Mouse (Mus musculus): ENCODE results near the gene Rarg. TPM values are rescaled to one million over a fixed set of nuclear protein-coding genes. Genes with fewer than 3 reads are reported as not detected.
A peak's percentile ranks its signal among the peaks of the same experiment; 100 is the strongest.

Gene Rarg
- polyA plus RNA-seq, 1 experiment from 2014 or later = 5.7 TPM

DNA sequence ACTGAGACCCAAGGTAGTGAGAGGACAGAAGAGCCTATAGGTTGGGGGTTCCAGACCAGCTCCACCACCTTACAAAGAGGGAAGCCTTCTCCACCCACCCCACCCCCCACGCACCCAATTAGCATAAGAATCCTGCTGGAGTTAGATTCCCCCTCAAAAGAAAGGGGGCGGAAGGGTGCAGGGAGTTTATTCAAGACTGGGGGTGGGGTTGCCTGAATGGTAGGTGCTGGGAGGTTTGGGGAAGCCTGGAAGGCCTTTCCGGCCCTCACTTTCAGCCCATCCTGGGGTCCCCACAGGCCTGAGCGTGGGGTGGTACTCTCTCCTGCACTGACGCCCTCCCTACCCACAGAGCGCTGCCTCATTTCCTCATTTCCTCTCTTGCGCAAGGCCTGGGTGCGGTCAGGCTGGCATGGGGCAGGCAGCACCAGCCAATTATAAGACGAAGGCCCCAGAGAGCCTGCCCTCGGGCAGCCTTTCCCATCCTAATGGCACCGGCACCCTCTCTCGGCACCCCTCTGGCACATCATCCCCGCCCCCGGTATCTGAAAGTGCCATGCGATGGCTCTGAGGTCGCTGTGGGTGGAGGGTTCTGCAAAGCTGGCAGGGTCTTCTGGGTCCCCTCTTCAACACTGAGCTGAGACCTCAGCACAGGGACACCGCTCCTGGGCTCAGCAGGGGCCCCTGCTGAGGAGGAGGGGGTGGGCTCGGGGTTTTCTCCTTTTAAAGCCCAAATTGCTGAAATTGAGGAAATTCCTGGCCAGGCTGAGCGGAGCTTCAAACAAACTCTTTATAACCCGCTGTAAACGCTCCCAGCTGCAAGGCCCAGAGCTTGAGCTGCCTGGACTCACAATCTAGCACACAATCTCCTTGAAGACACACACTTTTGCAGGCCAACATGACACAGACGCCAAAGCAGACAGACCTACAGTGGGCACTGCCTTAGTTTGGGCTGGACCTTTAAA is 13.8 kb downstream of the Rarg start:
- H3K27me3 ChIP-seq = peaks cover 84% of the 10 kb centered on the region
- ATAC-seq (ENCODE audit: low FRiP score) = no peak
- peak overlapping the region; percentile 36; the same call in 1 of the 2 replicates for H3K9ac ChIP-seq

DNA sequence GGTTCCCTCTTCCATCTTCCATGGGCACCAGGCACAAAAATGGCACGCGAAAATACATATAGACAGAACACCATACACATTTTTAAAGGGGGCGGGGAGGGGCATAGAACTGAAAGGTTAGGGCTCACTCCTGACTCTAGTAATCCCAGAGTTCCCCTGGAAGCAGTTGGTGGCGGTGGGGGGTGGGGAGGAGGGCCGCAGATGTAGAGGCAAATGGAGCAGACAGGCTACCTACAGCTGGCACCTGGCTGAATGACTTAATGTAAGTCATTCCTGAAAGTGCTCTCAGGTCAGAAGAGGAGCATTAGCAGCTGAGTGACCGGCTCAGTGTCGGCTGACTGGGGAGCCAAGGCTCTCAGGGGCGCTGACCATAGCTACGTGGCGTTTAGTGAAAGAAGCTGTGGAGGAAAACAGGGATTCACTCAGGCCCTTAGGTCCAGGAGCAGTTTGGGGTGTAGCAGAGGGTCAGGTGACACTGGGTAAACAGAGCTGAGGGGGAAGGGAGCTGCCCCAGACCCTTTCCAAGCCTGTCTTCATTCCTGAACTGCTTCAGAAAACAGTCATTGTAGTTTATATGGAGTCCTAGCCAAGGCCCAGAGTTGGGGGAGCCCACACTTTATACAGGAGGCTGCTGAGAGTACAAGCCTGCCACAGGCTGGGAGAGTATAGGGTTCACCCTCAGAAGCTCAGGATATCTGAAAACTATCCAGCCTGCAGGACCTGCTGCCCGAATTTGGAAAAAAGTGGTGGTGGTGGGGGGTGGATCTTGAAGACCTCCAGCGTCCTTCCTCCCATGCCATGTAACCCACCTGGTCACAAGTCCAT is 14.7 kb downstream of the Rarg start:
- Histone ChIP-seq H3K9ac (no peak overlapping the region), H3K4me1 (replicated peaks) (peaks cover 42% of the 10 kb centered on the region), H3K4me3 (no peak overlapping the region), H3K4me2 (no peak overlapping the region), H3K27me3 (peaks cover 77% of the 10 kb centered on the region), H3K9me3 (no peaks in the 10 kb centered on the region), H3K36me3 (no peaks in the 10 kb centered on the region), H3K27ac (no peak overlapping the region)
- WGBS = 27% methylated on average over 12 of the region's 12 CpGs
- ATAC-seq (ENCODE audit: low FRiP score) = no peak

More for the DNA sequence above, 13.8 kb downstream of the Rarg start:
- H3K27ac ChIP-seq = 0 out of 2 replicates have a peak overlapping the region, but pooled peaks have one; percentile 8
- peak overlapping the region; percentile 95 for H3K4me2 ChIP-seq
- 13% methylated on average over 22 of the region's 22 CpGs for WGBS
- peaks cover 49% of the 10 kb centered on the region for H3K4me1 ChIP-seq (replicated peaks)
- H3K4me3 ChIP-seq = 0 out of 2 replicates have a peak overlapping the region, but pooled peaks have one; percentile 7
- no peaks in the 10 kb centered on the region for H3K36me3 ChIP-seq
- H3K9me3 ChIP-seq = no peaks in the 10 kb centered on the region

DNA sequence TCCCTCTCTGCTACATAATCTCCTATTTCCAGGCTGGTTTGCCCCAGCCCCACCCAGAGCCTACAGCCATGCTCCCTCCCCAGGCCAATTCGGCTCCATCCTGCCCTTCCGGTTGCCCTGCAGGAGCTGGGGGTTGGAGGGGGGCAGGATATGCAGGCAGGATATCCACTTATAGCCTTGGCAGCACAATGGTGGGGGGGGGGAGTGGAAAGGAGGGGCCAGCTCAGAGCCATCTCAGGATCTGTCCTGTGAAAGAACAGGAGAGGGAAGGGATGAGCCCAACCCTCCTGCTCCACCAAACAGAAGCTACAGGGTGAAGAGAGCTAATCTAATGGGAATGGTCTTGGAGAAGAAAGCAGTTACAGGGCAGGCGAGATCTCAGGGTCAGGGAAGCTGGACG is 16.7 kb downstream of the Rarg start:
- no peak overlapping the region for H3K9ac ChIP-seq
- peaks cover 66% of the 10 kb centered on the region for H3K27me3 ChIP-seq
- 86% methylated on average over 4 of the region's 4 CpGs for WGBS
- no peaks in the 10 kb centered on the region for H3K9me3 ChIP-seq
- no peak for ATAC-seq (ENCODE audit: low FRiP score)
- no peak overlapping the region for H3K27ac ChIP-seq
- H3K4me1 ChIP-seq (replicated peaks) = peaks cover 29% of the 10 kb centered on the region
- no peak overlapping the region for H3K4me3 ChIP-seq
- H3K36me3 ChIP-seq = no peaks in the 10 kb centered on the region
- H3K4me2 ChIP-seq = no peak overlapping the region

DNA sequence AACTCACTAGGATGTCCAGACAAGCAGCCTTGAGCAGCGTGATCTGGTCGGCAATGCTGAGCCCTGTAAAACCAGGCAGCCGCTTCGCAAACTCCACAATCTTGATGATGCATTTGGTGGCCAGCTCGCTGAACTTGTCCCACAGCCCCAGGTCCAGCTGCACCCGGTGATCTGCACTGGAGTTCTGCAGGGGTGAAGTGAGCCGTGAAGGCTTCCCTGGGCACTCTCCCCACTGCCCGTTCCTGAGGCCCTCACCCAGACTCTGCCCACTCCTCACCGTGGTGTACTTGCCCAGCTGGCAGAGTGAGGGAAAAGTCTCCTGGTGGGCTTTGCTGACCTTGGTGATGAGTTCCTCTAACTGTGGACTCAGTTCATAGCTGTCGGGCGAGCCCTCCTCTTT is 17.5 kb downstream of the Rarg start:
- Histone ChIP-seq H3K27me3 (peaks cover 58% of the 10 kb centered on the region), H3K27ac (no peak overlapping the region), H3K9me3 (no peaks in the 10 kb centered on the region), H3K9ac (no peak overlapping the region), H3K4me1 (replicated peaks) (peaks cover 27% of the 10 kb centered on the region), H3K4me2 (no peak overlapping the region), H3K36me3 (no peaks in the 10 kb centered on the region), H3K4me3 (no peak overlapping the region)
- WGBS = 80% methylated on average over 11 of the region's 11 CpGs
- no peak for ATAC-seq (ENCODE audit: low FRiP score)

DNA sequence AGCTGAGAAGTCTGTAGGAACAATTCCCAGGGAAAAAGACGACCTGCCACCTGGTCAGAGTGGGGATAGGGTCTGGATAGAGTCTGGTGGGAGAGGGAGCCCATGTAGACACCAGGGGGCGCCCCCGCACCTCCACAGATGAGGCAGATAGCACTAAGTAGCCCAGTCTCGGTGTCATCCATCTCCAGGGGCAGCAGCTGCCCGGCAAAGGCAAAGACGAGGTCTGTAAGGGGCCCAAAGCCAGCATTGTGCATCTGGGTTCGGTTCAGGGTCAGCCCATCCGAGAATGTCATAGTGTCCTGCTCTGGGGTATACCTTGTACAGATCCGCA is 18.1 kb downstream of the Rarg start:
- no peaks in the 10 kb centered on the region for H3K36me3 ChIP-seq
- WGBS = 7% methylated on average over 9 of the region's 9 CpGs

DNA sequence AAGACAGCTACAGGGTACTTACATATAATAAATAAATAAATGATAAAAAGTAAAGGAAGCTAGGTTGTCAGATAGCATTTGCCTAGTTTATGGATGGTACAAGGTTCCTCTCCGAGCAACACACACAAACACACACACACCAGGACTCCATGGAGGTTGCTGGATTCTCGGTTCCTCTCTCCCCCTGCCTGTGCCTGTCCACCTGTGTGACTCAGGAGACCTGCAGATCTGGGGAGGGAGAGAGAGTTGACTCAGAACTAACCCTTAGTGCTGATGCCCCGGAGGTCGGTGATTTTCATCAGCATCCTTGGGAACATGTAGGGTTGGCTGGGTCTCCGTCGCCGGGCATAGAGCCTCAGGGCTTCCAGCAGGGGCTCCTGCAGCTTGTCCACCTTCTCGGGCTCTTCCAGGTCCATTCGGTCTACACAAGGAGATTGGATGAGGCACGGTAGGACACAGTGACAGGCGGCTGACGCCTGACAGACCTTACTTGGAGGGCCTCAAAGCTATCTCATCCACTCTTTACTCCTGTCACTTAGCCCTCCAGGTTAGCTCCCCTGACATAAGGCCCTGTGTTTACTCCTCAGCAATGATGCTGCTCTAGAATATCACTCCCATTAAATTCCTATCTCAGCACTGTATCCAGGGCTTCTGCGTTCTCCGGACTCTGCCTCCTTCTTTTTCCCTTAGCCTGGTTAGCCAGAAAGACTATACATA is 18.6 kb downstream of the Rarg start:
- Histone ChIP-seq H3K9ac (no peak overlapping the region), H3K27me3 (peaks cover 47% of the 10 kb centered on the region), H3K27ac (no peak overlapping the region), H3K36me3 (no peaks in the 10 kb centered on the region), H3K4me1 (replicated peaks) (peaks cover 20% of the 10 kb centered on the region), H3K4me2 (no peak overlapping the region), H3K9me3 (no peaks in the 10 kb centered on the region), H3K4me3 (no peak overlapping the region)
- WGBS = 88% methylated on average over 14 of the region's 14 CpGs
- no peak for ATAC-seq (ENCODE audit: low FRiP score)

More for the DNA sequence above, 18.1 kb downstream of the Rarg start:
- Histone ChIP-seq H3K4me2 (no peak overlapping the region), H3K27ac (no peak overlapping the region), H3K27me3 (peaks cover 52% of the 10 kb centered on the region), H3K4me3 (no peak overlapping the region), H3K4me1 (replicated peaks) (peaks cover 23% of the 10 kb centered on the region), H3K9me3 (no peaks in the 10 kb centered on the region), H3K9ac (no peak overlapping the region)
- peak; percentile 82 for ATAC-seq (ENCODE audit: low FRiP score)

DNA sequence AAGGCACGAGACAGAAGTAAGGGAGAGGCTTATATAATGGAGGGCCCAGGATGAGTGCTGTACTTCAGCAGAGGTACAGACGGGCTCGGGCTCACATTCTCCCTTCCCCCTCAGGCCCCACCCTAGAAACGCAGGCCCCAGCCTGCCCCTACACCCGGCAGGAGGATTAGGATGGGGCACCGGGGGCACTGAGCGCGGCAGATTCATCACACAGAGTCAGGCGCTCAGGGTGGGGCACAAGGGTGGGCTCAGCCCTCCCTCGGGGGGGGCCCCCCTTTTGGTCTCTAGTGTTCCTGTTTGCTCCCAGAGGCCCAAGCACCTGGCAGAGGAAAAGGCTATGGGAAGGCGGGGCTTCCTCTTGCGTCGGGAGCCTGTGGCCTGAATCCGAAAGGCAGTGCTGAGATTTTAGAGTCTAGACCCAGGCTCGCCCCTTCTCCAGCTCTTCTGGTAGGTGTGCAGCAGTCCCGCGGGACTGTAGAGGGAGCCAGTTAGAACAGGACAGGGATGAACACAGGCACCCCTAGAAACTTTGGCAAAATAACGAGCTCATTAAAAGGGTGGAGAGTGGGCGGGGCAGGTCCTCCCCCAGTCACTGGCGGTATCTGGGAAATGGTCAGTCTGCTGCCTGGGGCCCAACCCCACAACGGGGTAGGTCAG is 21.8 kb downstream of the Rarg start:
- Histone ChIP-seq H3K9ac (peak overlapping the region; percentile 35; the same call in 1 of the 2 replicates), H3K27me3 (peaks cover 15% of the 10 kb centered on the region), H3K36me3 (no peaks in the 10 kb centered on the region), H3K4me1 (replicated peaks) (peaks cover 9% of the 10 kb centered on the region), H3K4me2 (no peak overlapping the region), H3K9me3 (no peaks in the 10 kb centered on the region), H3K4me3 (no peak overlapping the region), H3K27ac (no peak overlapping the region)
- no peak for ATAC-seq (ENCODE audit: low FRiP score)
- WGBS = 31% methylated on average over 21 of the region's 21 CpGs

DNA sequence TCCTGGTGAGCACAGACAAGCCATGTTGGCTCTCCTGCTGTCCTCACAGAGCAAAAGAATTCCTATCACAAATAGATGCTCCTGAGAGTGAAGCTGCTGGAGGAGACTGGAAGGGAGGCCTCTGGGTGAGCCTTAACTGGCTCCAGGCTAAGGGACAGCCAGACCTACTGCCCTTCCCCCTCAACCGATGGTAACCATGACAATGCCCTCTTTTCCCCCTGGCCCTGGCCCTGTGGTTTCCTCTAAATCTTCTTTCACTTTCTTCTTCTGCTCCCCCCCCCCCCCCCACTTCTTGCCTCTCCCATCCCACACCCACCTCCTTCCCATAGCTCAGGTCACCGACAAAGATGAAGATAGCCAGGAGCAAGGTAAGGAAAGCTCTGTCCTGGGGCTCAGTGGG is 23.4 kb downstream of the Rarg start:
- 0 out of 2 replicates have a peak, but pooled peaks cover 5% of the 10 kb centered on the region for H3K27me3 ChIP-seq
- no peaks in the 10 kb centered on the region for H3K9me3 ChIP-seq
- no peak overlapping the region for H3K9ac ChIP-seq
- H3K4me1 ChIP-seq (replicated peaks) = peaks cover 9% of the 10 kb centered on the region
- H3K36me3 ChIP-seq = no peaks in the 10 kb centered on the region
- 28% methylated on average over 2 of the region's 2 CpGs for WGBS
- no peak overlapping the region for H3K4me3 ChIP-seq
- H3K4me2 ChIP-seq = no peak overlapping the region
- no peak overlapping the region for H3K27ac ChIP-seq
- no peak for ATAC-seq (ENCODE audit: low FRiP score)

DNA sequence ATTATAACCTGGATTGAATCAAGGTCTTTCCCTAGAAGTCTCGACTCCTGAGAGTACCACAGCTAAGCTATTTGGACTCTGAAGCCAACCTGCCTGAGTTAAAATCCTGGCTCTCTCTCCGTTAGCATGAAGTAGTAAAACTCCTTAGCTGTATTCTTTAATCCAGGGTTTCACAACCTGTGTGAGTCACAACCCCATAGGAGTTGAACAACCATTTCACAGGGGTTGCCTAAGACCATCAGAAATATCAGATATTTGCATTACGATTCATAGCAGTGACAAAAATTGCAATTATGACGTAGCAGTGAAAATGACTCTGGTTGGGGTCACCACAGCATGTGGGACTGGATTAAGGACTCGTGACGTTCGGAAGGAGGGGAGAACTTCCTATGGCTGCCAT is 24.6 kb downstream of the Rarg start:
- H3K4me3 ChIP-seq = no peak overlapping the region
- ATAC-seq (ENCODE audit: low FRiP score) = no peak
- WGBS = 89% methylated on average over 7 of the region's 7 CpGs
- H3K27me3 ChIP-seq = 0 out of 2 replicates have a peak, but pooled peaks cover under 1% of the 10 kb centered on the region
- no peak overlapping the region for H3K9ac ChIP-seq
- no peak overlapping the region for H3K27ac ChIP-seq
- no peak overlapping the region for H3K4me2 ChIP-seq
- H3K9me3 ChIP-seq = no peaks in the 10 kb centered on the region
- peaks cover 9% of the 10 kb centered on the region for H3K4me1 ChIP-seq (replicated peaks)
- H3K36me3 ChIP-seq = no peaks in the 10 kb centered on the region

DNA sequence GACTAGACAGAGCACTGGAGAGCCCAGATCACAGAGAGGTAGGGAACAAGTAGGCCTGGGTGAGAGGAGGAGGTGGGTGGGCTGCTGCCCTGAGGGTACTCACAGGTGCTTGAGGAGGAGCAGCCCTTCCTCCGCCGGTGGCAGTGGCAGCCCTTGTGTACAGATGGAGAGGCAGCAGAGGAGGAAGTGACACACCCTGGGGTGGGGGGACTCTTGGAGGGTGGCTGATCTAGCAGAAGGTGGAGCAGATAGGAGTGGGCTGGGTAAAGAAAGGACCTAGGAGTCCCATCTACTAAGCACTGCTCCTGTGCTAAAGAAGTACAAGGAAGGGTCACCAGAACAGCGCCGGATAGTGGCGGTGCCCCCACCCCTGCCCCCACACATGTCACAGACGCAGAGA is 25.6 kb downstream of the Rarg start, which contains the start of gene Itgb7:
Gene Itgb7 (minus strand): TSS at position 197 of the 400 bp plus-strand sequence.
- Histone ChIP-seq H3K4me3 (no peak within 1 kb of the TSS), H3K9ac (no peak within 1 kb of the TSS), H3K4me1 (replicated peaks) (peaks cover 9% of the 10 kb centered on the region), H3K36me3 (no peaks in the 10 kb centered on the region), H3K27ac (no peak within 1 kb of the TSS), H3K27me3 (0 out of 2 replicates have a peak, but pooled peaks cover 3% of the 10 kb centered on the region), H3K9me3 (no peaks in the 10 kb centered on the region), H3K4me2 (no peak within 1 kb of the TSS)
- no peak for ATAC-seq (ENCODE audit: low FRiP score)
- WGBS = 47% methylated on average over 6 of the region's 6 CpGs

Data from hindbrain, embryonic 13.5 days (tissue).